Mouse (Mus musculus): ENCODE results near the gene Casd1. TPM values are rescaled to one million over a fixed set of nuclear protein-coding genes. Genes with fewer than 3 reads are reported as not detected.
A peak's percentile ranks its signal among the peaks of the same experiment; 100 is the strongest.

The Casd1 gene
- total and polyA plus RNA-seq, 3 experiments: 12.3 to 12.6 TPM; not detected in 1

GRCm38 (mm10) chr6:4631464-4631863 lies 30.8 kb downstream of the Casd1 start:
- no peak overlapping the region for H3K4me3 ChIP-seq (ENCODE audit: control insufficient read depth in 1 of 2, insufficient read depth in 1 of 2, low read depth in 2 of 2, low read length in 2 of 2)
- no peaks in the 10 kb centered on the region for H3K9me3 ChIP-seq (replicated peaks; ENCODE audit: insufficient read depth, low read length)
- no peak overlapping the region for H3K9ac ChIP-seq (ENCODE audit: control insufficient read depth, low read depth, low read length, poor library complexity, severe bottlenecking)
- no peaks in the 10 kb centered on the region for H3K27me3 ChIP-seq (ENCODE audit: control insufficient read depth in 1 of 2, insufficient read depth in 2 of 2, low read length in 2 of 2)
- no peaks in the 10 kb centered on the region for H3K79me2 ChIP-seq (ENCODE audit: control insufficient read depth, insufficient read depth, low read length, poor library complexity)
- TF ChIP-seq EP300 (IDR thresholded peaks at IDR 0.05; ENCODE audit: low read depth in 1 of 2, low read length in 2 of 2): peak; percentile 20 to 55; a peak in 2 of 4 replicates
- TF ChIP-seq TCF12 (IDR thresholded peaks at IDR 0.05; ENCODE audit: low read depth, low read length): 0 out of 2 replicates have a peak, but pooled peaks have one; percentile 13
- no peak for TF ChIP-seq POLR2AphosphoS5 (IDR thresholded peaks at IDR 0.05; ENCODE audit: borderline replicate concordance, low read depth, low read length)
- no peak for TF ChIP-seq HCFC1 (IDR thresholded peaks at IDR 0.05; ENCODE audit: low read depth, low read length)
- no peak for TF ChIP-seq MAX (IDR thresholded peaks at IDR 0.05; ENCODE audit: low read length)
- TF ChIP-seq ELF1 (IDR thresholded peaks at IDR 0.05; ENCODE audit: low read depth, low read length): no peak
- TF ChIP-seq CHD1 (IDR thresholded peaks at IDR 0.05; ENCODE audit: low read depth, low read length): no peak
- no peak for TF ChIP-seq GATA1 (IDR thresholded peaks at IDR 0.05; ENCODE audit: low read depth, low read length)
- peaks cover 0 to 15% of the 10 kb centered on the region in 2 experiments; a peak in 2 of 4 replicates for H3K36me3 ChIP-seq (ENCODE audit: control insufficient read depth in 1 of 2, insufficient read depth in 2 of 2, low read length in 2 of 2)
- H3K27ac ChIP-seq (ENCODE audit: control insufficient read depth, low read depth, low read length): no peak overlapping the region
- H3K4me1 ChIP-seq (ENCODE audit: control insufficient read depth in 1 of 2, insufficient read depth in 2 of 2, low read length in 2 of 2): peaks cover 3 to 8% of the 10 kb centered on the region in 2 experiments; a peak in 1 of 4 replicates
- peak; percentile 65 for DNase-seq (ENCODE audit: low read depth, low spot score)

GRCm38 (mm10) chr6:4633189-4633588 lies 32.5 kb downstream of the Casd1 start:
- no peak for TF ChIP-seq ETS1 (IDR thresholded peaks at IDR 0.05; ENCODE audit: low read depth, low read length)
- no peak for TF ChIP-seq ELF1 (IDR thresholded peaks at IDR 0.05; ENCODE audit: low read depth, low read length)
- no peak for TF ChIP-seq USF2 (IDR thresholded peaks at IDR 0.05; ENCODE audit: borderline replicate concordance in 1 of 2, insufficient read depth in 1 of 2, low read depth in 1 of 2, low read length in 2 of 2)
- no peak for TF ChIP-seq ZKSCAN1 (IDR thresholded peaks at IDR 0.05; ENCODE audit: low read depth, low read length)
- DNase-seq (ENCODE audit: low read depth, low spot score): no peak

GRCm38 (mm10) chr6:4634804-4635203 lies 34.2 kb downstream of the Casd1 start:
- H3K27ac ChIP-seq (ENCODE audit: control insufficient read depth, low read depth, low read length): no peak overlapping the region
- no peaks in the 10 kb centered on the region for H3K9me3 ChIP-seq (replicated peaks; ENCODE audit: insufficient read depth, low read length)
- H3K9ac ChIP-seq (ENCODE audit: control insufficient read depth, low read depth, low read length, poor library complexity, severe bottlenecking): no peak overlapping the region
- H3K27me3 ChIP-seq (ENCODE audit: control insufficient read depth in 1 of 2, insufficient read depth in 2 of 2, low read length in 2 of 2): no peaks in the 10 kb centered on the region
- no peaks in the 10 kb centered on the region for H3K79me2 ChIP-seq (ENCODE audit: control insufficient read depth, insufficient read depth, low read length, poor library complexity)
- no peak for DNase-seq (ENCODE audit: low read depth, low spot score)
- H3K36me3 ChIP-seq (ENCODE audit: control insufficient read depth in 1 of 2, insufficient read depth in 2 of 2, low read length in 2 of 2): peaks cover 0 to 15% of the 10 kb centered on the region in 2 experiments; a peak in 2 of 4 replicates
- H3K4me1 ChIP-seq (ENCODE audit: control insufficient read depth in 1 of 2, insufficient read depth in 2 of 2, low read length in 2 of 2): peaks cover 3 to 8% of the 10 kb centered on the region in 2 experiments; a peak in 1 of 4 replicates
- no peak for TF ChIP-seq ZKSCAN1 (IDR thresholded peaks at IDR 0.05; ENCODE audit: low read depth, low read length)
- 0 out of 2 replicates have a peak, but pooled peaks have one; percentile 11 for TF ChIP-seq GATA1 (IDR thresholded peaks at IDR 0.05; ENCODE audit: low read depth, low read length)
- no peak overlapping the region for H3K4me3 ChIP-seq (ENCODE audit: control insufficient read depth in 1 of 2, insufficient read depth in 1 of 2, low read depth in 2 of 2, low read length in 2 of 2)

More at GRCm38 (mm10) chr6:4633189-4633588, 32.5 kb downstream of the Casd1 start:
- H3K36me3 ChIP-seq (ENCODE audit: control insufficient read depth in 1 of 2, insufficient read depth in 2 of 2, low read length in 2 of 2): peaks cover 0 to 15% of the 10 kb centered on the region in 2 experiments; a peak in 2 of 4 replicates
- no peak overlapping the region for H3K9ac ChIP-seq (ENCODE audit: control insufficient read depth, low read depth, low read length, poor library complexity, severe bottlenecking)
- no peaks in the 10 kb centered on the region for H3K9me3 ChIP-seq (replicated peaks; ENCODE audit: insufficient read depth, low read length)
- H3K27ac ChIP-seq (ENCODE audit: control insufficient read depth, low read depth, low read length): no peak overlapping the region
- H3K4me1 ChIP-seq (ENCODE audit: control insufficient read depth in 1 of 2, insufficient read depth in 2 of 2, low read length in 2 of 2): peaks cover 3 to 8% of the 10 kb centered on the region in 2 experiments; a peak in 1 of 4 replicates
- H3K4me3 ChIP-seq (ENCODE audit: control insufficient read depth in 1 of 2, insufficient read depth in 1 of 2, low read depth in 2 of 2, low read length in 2 of 2): no peak overlapping the region
- no peaks in the 10 kb centered on the region for H3K79me2 ChIP-seq (ENCODE audit: control insufficient read depth, insufficient read depth, low read length, poor library complexity)
- H3K27me3 ChIP-seq (ENCODE audit: control insufficient read depth in 1 of 2, insufficient read depth in 2 of 2, low read length in 2 of 2): no peaks in the 10 kb centered on the region

All from MEL (cell line).